Mouse (Mus musculus) ES-Bruce4 (cell line): ENCODE measurements at regions not wholly inside any gene's neighbourhood (a gene's known extent, or its start where the extent isn't known, plus 50 kb on each side); places are given as distances from the start of the nearest gene placed in this dataset.

ENCODE experiments used
- CTCF ChIP-seq: IDR thresholded peaks from one replicate; pipeline ENCODE4 v1.8.1; 2011; ENCODE audit warnings: low read depth, low read length
- EP300 ChIP-seq: IDR thresholded peaks from 2 replicates; pipeline ENCODE4 v1.6.1; 2011; ENCODE audit warnings: low read depth, low read length; ENCODE audit not compliant: insufficient read depth
- POLR2A ChIP-seq: IDR thresholded peaks from one replicate; pipeline ENCODE4 v1.8.1; 2011; ENCODE audit warnings: low read length; ENCODE audit not compliant: insufficient read depth

GRCm38 (mm10) chr12:62631888-62632490 lies 1109.0 kb downstream of the Lrfn5 start:
- TF ChIP-seq CTCF = no peak
- no peak for TF ChIP-seq POLR2A
- no peak for TF ChIP-seq EP300
